Mouse (Mus musculus) neural tube, embryonic 12.5 days (tissue): ENCODE measurements at regions not wholly inside any gene's neighbourhood (a gene's known extent, or its start where the extent isn't known, plus 50 kb on each side); places are given as distances from the start of the nearest gene placed in this dataset.

ENCODE experiments used
- ATAC-seq: fragments of 200-750 bp; cut with Nextera tagmentation; 2 replicates; pipeline ENCODE4 v1.8.0; 2017; ENCODE audit warnings: low read depth, mild to moderate bottlenecking, moderate TSS enrichment, moderate library complexity; ENCODE audit not compliant: low FRiP score
- H3K27ac ChIP-seq: fragments of 300-500 bp; sonication (generic); 2 replicates; pipeline ENCODE4 v1.5.1; 2016
- H3K27me3 ChIP-seq: fragments of 300-500 bp; sonication (generic); replicated peaks from 2 replicates; pipeline ENCODE4 v1.6.1; 2016; ENCODE audit warnings: mild to moderate bottlenecking
- H3K36me3 ChIP-seq: fragments of 300-500 bp; sonication (generic); 2 replicates; pipeline ENCODE4 v1.6.1; 2016; ENCODE audit warnings: mild to moderate bottlenecking
- H3K4me1 ChIP-seq: fragments of 300-500 bp; sonication (generic); 2 replicates; pipeline ENCODE4 v1.6.1; 2016
- H3K4me2 ChIP-seq: fragments of 300-500 bp; sonication (generic); replicated peaks from 2 replicates; pipeline ENCODE4 v1.6.1; 2016; ENCODE audit warnings: mild to moderate bottlenecking
- H3K4me3 ChIP-seq: fragments of 300-500 bp; sonication (generic); 2 replicates; pipeline ENCODE4 v1.5.1; 2016
- H3K9ac ChIP-seq: fragments of 300-500 bp; sonication (generic); 2 replicates; pipeline ENCODE4 v1.6.1; 2016; ENCODE audit warnings: mild to moderate bottlenecking
- H3K9me3 ChIP-seq: fragments of 300-500 bp; sonication (generic); 2 replicates; pipeline ENCODE4 v1.6.1; 2016; ENCODE audit warnings: mild to moderate bottlenecking
- WGBS: fragments of 180-500 bp; shearing (Covaris S2); methylation state at CpG from one replicate; pipeline ENCODE4 v1.1.7; 2016; 5-methylcytosine and 5-hydroxymethylcytosine counted together

DNA sequence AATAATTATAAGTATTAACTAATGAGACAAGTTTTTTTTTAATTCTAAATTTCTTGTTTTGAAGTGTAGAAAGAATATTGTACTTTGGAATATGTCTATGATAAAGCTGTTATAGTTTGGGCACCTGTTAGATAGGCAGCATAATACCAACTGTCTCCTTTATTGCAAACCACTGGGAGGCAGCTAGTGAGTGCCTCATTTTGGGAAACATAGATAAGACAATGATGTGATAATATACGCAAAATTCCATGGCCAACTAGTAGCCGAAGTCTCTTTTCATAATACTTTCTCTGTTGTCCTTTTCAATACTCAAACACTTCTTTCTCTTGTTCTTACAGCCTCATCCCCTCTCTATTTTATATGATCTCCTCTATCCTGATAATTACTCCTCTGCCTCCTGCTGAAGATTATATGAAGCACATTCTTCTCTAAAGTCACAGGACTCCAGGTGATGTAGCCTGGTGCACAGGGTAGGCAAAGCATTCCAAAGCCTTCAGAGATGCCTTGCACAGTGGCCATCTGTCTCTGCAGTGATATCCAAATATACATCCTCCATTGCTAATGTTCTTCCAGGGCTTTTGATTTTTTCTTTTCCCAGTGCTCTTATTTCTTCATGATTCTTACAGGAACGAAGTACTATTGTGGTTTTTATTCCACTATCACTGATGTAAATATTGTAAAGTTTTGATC, 259.9 kb downstream of the Pdha2 start:
- no peak overlapping the region for H3K4me2 ChIP-seq
- WGBS = 96% methylated on average over 3 of the region's 3 CpGs

DNA sequence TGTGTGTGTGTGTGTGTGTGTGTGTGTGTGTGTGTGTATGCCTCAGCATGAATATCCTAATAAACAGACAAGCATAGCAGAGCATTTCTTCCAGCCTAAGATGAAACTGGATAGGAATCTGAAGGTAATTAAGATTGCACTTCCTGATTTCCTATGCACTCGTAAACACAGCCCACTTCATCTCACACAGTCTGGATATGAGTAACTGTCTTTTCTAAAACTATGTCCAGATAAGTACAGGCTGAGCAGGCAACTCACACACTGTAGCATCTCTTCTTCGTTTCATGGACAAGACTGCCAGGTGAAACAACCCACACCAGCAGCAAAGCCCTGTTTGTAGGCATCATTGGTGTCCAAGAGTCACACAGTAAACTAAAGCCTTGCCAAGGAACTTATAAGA, 261.1 kb downstream of the Pdha2 start:
- no peaks in the 10 kb centered on the region for H3K27me3 ChIP-seq
- no peaks in the 10 kb centered on the region for H3K4me1 ChIP-seq
- no peak for ATAC-seq
- no peak overlapping the region for H3K9ac ChIP-seq
- no peak overlapping the region for H3K4me2 ChIP-seq
- no peaks in the 10 kb centered on the region for H3K9me3 ChIP-seq
- H3K27ac ChIP-seq = no peak overlapping the region
- no peak overlapping the region for H3K4me3 ChIP-seq
- whole genome bisulfite sequencing = 78% methylated on average over 2 of the region's 2 CpGs
- H3K36me3 ChIP-seq = no peaks in the 10 kb centered on the region

More for the DNA sequence above, 259.9 kb downstream of the Pdha2 start:
- no peak overlapping the region for H3K9ac ChIP-seq
- H3K4me1 ChIP-seq = no peaks in the 10 kb centered on the region
- H3K4me3 ChIP-seq = no peak overlapping the region
- ATAC-seq = no peak
- H3K36me3 ChIP-seq = no peaks in the 10 kb centered on the region
- no peaks in the 10 kb centered on the region for H3K27me3 ChIP-seq
- no peaks in the 10 kb centered on the region for H3K9me3 ChIP-seq
- H3K27ac ChIP-seq = no peak overlapping the region

DNA sequence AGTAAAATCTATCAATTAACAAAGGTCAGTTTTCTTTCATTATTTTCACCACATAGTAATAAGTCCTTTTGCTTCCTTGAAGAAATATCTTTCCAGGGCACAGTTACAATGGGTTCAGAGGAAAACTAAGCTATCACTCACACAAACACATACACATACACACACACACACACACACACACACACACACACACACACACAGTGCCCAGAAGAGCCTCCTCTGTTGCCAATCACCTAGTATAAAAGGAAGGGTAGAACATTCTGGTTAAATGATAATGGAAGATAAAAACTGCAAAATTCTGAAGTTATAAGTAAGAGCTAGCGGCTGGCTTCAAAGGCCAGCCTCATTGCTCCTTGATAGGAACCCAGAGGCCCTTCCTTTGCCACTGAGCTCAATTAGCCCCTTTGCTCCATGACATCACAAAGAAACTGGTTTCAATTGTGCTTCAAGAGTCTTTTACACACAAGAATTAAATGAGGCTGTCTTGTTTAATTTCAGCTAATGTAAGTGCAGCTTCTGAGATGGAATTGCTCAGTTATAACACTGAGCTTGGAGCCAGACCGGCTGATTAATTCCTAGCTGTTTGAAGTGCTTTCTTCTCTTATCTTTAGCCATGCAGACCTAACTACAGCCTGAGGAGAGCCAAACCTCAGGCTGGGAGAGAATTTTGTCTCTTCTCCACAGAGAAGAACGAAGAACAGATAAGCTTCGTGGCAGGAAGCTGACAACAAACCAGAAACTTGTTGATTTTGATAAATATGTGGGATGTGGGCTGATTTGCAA, 262.1 kb downstream of the Pdha2 start:
- H3K9ac ChIP-seq = no peak overlapping the region
- no peaks in the 10 kb centered on the region for H3K27me3 ChIP-seq
- H3K4me1 ChIP-seq = no peaks in the 10 kb centered on the region
- H3K9me3 ChIP-seq = no peaks in the 10 kb centered on the region
- H3K4me2 ChIP-seq = no peak overlapping the region
- WGBS = 77% methylated on average over 4 of the region's 4 CpGs
- ATAC-seq = no peak
- no peaks in the 10 kb centered on the region for H3K36me3 ChIP-seq
- H3K27ac ChIP-seq = no peak overlapping the region
- H3K4me3 ChIP-seq = no peak overlapping the region

DNA sequence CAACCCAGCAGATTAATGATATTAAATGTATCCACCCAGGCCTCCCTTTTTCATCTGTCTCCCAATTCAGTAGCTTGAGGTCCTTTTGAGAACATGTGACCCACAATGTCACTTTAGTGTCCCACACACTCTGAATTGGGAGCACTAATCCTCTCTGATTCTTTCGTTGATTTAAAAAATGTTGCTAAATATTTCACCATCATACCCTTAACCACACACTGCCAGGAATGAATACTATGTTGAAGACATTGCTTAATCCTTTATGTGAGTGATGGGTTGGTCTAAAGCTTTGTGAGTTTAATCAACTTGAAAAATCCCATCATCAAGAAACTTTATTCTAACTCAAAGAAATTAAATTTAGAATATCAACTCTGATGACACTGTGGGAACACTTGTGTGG, 269.7 kb downstream of the Pdha2 start:
- no peaks in the 10 kb centered on the region for H3K27me3 ChIP-seq
- no peak overlapping the region for H3K27ac ChIP-seq
- no peaks in the 10 kb centered on the region for H3K4me1 ChIP-seq
- no peaks in the 10 kb centered on the region for H3K9me3 ChIP-seq
- no peaks in the 10 kb centered on the region for H3K36me3 ChIP-seq
- no peak overlapping the region for H3K4me2 ChIP-seq
- no peak overlapping the region for H3K9ac ChIP-seq
- no peak for ATAC-seq
- H3K4me3 ChIP-seq = no peak overlapping the region
- 84% methylated on average over 1 of the region's 1 CpGs for WGBS

DNA sequence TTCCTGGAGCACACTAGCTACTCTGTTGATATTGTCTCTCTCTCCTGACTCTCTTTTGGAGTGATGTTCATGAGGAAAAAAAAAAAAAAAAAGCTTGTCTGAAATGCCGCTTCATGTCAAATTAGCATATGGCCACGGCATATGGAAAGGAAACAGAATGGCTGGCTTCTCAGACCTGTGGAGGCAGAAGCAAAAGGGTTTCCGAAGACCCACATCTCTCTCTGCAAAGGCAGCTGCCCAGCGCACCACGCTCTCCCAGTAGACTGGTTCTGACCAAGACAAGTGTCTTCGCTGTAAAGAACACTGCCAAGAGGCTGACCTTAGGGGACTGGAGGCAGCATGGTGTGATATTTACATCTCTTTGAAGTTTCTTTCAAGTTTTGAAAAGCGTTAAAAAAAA, 270.3 kb downstream of the Pdha2 start:
- WGBS = 71% methylated on average over 7 of the region's 7 CpGs

DNA sequence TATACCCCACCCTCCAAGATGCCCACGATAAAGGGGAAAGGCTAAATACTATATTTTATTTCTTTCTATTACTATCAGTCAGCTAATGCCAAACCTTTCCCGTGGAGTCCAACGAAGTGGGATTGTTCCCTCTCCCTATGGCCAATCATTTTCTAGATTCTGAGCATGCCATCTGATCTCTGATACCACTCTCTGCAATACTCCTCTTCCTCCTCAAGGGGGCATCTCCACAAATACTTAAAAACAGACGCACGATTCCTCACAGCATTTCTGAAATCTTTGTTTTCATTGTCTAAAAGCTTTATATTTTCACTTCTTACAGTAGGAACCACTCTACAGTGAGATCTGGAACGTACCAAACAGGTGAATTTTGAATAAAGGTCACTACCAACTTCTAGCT, 270.8 kb downstream of the Pdha2 start:
- Histone ChIP-seq H3K27me3 (no peaks in the 10 kb centered on the region), H3K9ac (no peak overlapping the region), H3K27ac (no peak overlapping the region), H3K4me1 (no peaks in the 10 kb centered on the region), H3K36me3 (no peaks in the 10 kb centered on the region), H3K4me2 (no peak overlapping the region), H3K4me3 (no peak overlapping the region), H3K9me3 (no peaks in the 10 kb centered on the region)
- 90% methylated on average over 6 of the region's 6 CpGs for WGBS
- ATAC-seq = no peak

More for the DNA sequence above, 270.3 kb downstream of the Pdha2 start:
- Histone ChIP-seq H3K36me3 (no peaks in the 10 kb centered on the region), H3K27ac (no peak overlapping the region), H3K4me3 (no peak overlapping the region), H3K27me3 (no peaks in the 10 kb centered on the region), H3K4me2 (no peak overlapping the region), H3K9ac (no peak overlapping the region), H3K4me1 (no peaks in the 10 kb centered on the region), H3K9me3 (no peaks in the 10 kb centered on the region)
- no peak for ATAC-seq

DNA sequence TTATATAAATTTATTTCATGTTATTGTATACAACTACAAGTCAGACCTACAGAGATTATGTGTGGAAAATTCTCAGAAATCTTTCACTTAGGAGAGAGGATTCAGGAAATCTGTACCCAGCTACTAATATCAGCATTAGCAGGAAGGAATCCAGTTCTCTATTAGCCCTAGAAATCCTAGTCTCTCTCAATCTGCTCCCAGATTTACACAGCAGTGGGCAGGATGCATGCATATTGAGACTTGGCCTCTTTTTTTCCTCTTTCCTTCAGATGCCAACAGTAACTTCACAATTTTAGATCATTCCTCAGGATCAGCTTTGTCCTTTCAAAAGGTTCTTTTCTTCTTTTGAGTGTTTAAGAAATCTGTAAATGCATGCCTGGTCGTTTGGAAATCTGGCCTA, 279.0 kb downstream of the Pdha2 start:
- 37% methylated on average over 1 of the region's 1 CpGs for WGBS
- no peaks in the 10 kb centered on the region for H3K27me3 ChIP-seq
- no peak overlapping the region for H3K27ac ChIP-seq
- no peaks in the 10 kb centered on the region for H3K4me1 ChIP-seq
- no peak overlapping the region for H3K4me3 ChIP-seq
- no peak overlapping the region for H3K4me2 ChIP-seq
- no peaks in the 10 kb centered on the region for H3K36me3 ChIP-seq
- no peak overlapping the region for H3K9ac ChIP-seq
- no peaks in the 10 kb centered on the region for H3K9me3 ChIP-seq
- ATAC-seq = no peak

DNA sequence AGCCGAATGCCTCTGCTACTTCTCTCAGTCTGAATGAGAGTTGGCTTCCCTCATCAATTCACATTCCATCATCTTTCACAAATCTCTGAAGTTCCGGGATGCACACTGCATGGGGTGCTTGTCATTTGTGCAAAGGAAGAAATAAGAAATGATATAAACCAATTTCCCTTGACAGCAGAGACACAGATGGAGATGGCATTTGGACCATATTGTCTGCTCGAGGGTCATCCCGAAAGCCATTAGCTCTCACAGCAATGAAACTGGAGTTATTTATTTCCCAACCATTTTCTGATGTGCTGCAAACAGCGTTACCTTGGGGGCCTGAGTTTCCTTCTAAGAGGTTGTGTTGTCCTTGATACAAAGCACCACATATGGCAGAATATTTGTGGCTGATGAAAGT, 285.5 kb downstream of the Pdha2 start:
- no peak overlapping the region for H3K4me2 ChIP-seq
- WGBS = 87% methylated on average over 5 of the region's 5 CpGs
- no peak overlapping the region for H3K27ac ChIP-seq
- ATAC-seq = no peak
- no peak overlapping the region for H3K9ac ChIP-seq
- no peaks in the 10 kb centered on the region for H3K4me1 ChIP-seq
- no peaks in the 10 kb centered on the region for H3K36me3 ChIP-seq
- no peaks in the 10 kb centered on the region for H3K27me3 ChIP-seq
- no peaks in the 10 kb centered on the region for H3K9me3 ChIP-seq
- H3K4me3 ChIP-seq = no peak overlapping the region

DNA sequence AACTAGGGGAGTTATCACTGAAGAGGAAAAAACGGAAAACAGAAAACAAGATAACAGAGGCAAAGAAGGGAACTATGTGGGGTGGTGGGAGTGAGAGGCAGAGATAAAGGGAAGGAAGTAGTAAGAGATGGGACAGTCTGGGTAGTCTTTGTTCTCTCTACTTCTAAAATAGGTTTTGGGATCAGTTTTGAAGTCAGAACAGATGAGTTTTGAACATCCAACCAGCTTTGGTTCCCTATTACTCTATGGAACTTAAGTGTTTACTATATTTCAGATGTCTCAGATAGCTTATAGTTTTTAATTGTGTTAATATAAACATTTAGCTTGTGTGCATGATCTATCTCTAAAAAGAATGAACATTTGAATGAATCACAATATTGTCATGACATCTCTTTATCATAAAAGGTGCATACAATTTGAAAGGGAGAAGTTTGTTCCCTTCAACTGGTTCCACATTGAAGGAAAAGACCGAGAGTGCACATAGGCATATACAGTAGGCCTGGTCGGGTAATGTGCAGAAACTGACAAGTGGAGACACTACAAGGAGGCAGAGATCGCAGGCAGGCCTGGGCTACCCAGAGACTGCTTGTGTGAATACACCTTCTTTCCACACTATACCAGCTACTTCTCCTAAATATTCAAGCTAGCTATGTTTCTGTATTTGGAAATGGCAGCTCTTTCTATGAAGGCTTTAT, 335.8 kb downstream of the Pdha2 start:
- no peak overlapping the region for H3K4me2 ChIP-seq
- no peaks in the 10 kb centered on the region for H3K9me3 ChIP-seq
- no peaks in the 10 kb centered on the region for H3K27me3 ChIP-seq
- no peaks in the 10 kb centered on the region for H3K4me1 ChIP-seq
- 83% methylated on average over 4 of the region's 4 CpGs for WGBS
- no peaks in the 10 kb centered on the region for H3K36me3 ChIP-seq
- ATAC-seq = no peak
- no peak overlapping the region for H3K27ac ChIP-seq
- H3K9ac ChIP-seq = no peak overlapping the region
- H3K4me3 ChIP-seq = no peak overlapping the region

DNA sequence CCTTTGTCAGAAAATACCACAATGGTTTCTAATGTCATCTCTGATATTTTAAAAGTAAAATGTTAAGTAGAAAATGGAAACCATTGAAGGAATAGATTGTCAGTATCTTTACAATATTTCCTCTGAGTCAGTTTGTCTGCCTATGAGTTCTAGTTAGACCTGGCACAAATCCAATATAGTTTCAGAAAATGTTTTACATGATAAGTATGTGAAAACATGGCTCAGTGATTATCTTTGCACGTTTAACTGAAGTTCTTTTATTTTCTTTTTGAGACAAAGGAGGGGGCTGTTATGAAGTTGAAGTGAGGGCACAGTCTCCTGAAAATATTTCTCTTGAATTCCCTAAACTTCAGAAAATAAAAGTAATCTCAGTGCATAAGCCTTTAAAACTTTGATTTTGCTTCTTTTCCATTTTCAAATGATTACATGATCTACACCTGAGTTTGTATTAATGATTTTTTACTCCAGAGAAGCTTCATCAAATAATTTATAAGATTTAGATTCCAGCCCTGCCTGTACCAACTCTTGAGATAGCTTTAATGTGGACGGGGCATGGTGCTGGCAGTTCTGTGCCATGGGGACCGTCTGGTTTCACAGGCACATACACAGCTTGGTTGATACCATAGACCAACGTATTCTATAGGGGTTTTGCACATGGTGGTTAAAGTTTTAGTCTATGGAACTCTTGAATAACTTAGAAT, 336.5 kb downstream of the Pdha2 start:
- H3K27ac ChIP-seq = no peak overlapping the region
- H3K4me1 ChIP-seq = no peaks in the 10 kb centered on the region
- H3K9ac ChIP-seq = no peak overlapping the region
- H3K27me3 ChIP-seq = no peaks in the 10 kb centered on the region
- no peak overlapping the region for H3K4me2 ChIP-seq
- WGBS = 77% methylated on average over 4 of the region's 4 CpGs
- ATAC-seq = no peak
- no peaks in the 10 kb centered on the region for H3K36me3 ChIP-seq
- H3K4me3 ChIP-seq = no peak overlapping the region
- no peaks in the 10 kb centered on the region for H3K9me3 ChIP-seq

DNA sequence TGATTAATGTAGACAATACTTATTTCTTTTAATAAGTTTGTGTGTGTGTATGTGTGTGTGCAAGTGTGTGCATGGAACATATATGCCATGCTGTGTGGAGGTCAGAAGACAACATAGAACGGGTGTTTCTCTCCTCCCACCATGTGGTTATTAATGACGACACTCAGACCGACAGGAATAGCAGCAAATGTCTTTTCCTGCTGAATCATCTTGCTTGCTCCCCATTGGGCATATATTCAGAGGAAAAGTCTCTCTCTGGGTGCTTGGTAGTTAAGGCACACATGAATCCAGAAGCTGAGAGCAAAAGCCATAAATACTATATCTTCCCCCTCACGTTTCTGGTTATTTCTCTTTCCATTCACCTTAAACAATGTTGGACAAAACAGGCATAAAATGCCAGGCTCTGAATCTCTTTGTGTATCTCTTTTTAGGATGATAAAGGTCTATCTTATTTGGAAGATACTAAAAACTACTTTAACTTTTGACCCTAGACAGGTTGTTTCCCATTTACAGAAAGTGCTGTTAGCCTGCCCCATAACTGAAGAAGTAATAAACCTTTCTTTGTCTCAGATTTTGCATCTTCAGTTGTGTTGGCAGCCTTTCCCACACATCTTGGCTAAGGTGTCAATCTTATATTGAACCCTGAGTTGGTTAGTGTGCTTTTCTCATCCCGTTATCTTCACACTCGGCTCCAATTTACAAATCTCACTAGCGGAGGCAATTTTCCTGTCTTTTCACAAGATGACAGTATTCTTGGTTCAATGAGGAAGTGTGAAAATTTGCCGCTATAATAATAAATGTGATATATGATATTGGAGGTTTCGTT, 337.9 kb downstream of the Pdha2 start:
- no peak for ATAC-seq
- Histone ChIP-seq H3K36me3 (no peaks in the 10 kb centered on the region), H3K9ac (no peak overlapping the region), H3K4me1 (no peaks in the 10 kb centered on the region), H3K9me3 (no peaks in the 10 kb centered on the region), H3K4me2 (no peak overlapping the region), H3K27me3 (no peaks in the 10 kb centered on the region), H3K27ac (no peak overlapping the region), H3K4me3 (no peak overlapping the region)
- 85% methylated on average over 9 of the region's 9 CpGs for WGBS
